Mouse (Mus musculus): ENCODE data around the gene E2f7.
A peak's percentile ranks its signal among the peaks of the same experiment; 100 is the strongest.
"Not testable (repeated sequence)": the region's sequence is repeated elsewhere in the genome, so short reads cannot be mapped to it uniquely, and the experiment has no call there.

E2f7 gene

DNA sequence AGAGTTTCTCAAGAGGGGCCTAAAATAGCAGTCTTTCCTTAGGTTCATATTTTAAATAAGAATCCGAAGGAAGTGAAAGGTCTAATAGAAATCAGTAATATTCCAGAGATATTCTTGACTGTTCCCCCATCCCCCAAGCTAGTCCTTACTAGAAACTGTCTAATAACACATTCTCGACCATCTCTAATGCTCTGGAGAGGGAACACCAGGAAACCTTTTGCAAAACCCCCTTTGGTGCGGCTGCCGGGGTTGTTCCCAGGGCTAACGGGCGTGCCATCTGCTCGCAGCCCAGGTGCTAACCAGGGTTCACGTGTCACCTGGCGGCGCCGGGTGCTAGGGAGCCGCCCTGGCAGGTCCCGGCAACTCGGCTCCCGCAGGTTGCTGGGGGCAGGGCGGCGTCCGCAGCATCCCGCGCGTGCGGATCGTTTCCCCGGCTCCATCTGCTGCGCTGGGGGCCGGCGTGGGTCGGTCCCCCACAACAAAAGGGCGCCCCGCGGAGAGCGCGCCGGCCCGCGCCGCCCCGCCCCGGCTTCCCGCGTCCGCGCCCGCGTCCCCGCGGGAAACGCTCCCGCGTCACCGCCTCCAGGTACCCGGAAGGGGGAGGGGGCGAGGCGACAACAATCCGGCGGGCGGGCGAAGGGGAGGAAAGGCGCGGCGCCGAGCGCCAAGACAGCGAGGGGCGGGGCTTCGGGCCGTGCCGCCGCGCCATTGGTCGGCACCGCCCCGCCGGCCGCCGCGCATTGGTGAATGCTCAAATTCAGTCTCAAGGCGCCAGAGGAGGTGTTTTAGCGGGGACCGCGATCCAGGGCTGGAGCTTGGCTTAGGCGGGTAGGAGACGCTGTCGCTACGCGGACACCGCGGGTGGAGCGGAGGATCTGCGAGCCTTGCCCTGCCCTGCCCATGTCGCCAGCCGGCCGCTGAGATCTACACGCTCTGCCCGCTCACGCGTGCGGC, at the start of gene E2f7:
TSS of gene E2f7 (plus strand) at position 754 of the 954 bp plus-strand sequence.
- DNase-seq (ENCODE audit: low spot score): peak; percentile 85

DNA sequence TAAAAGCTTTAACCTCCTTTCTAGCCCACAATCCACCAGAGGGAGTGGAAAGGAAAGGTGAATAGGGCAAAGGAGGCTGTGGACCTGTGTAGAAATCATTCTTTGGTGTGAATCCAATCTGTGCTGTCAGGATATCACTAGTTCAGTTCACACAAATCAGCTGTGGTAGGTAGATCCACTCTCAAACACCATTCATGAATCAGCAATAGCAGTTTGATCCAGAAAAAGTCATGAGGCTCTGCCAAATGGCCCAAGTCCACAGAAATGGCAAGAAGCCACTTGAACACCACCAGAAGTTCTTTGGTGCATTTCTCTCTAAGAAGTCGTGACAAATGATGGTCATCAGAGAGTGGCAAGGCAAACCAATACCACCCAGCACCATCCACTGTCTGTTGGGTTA, 44.0 kb upstream of the E2f7 start:
- no peak for DNase-seq (ENCODE audit: low spot score)

DNA sequence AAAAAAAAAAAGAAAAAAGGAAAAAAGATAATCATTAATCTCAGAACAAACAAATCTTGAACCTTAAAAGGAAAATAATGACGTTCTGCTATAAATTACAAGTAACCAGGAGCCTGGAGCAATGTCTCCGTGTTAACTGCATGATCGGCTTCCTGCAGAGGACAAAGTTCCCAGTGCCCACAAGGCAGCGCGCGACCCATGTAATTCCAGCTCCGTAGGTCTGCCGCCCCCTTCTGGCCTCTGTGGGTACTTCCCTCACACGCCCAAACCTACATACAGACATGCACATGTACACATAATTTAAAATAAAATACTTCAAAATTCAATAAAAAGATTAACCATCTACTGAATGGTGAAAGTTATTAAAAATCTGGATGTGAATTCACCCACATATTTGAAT, 39.6 kb upstream of the E2f7 start:
- DNase-seq (ENCODE audit: low spot score): no peak

DNA sequence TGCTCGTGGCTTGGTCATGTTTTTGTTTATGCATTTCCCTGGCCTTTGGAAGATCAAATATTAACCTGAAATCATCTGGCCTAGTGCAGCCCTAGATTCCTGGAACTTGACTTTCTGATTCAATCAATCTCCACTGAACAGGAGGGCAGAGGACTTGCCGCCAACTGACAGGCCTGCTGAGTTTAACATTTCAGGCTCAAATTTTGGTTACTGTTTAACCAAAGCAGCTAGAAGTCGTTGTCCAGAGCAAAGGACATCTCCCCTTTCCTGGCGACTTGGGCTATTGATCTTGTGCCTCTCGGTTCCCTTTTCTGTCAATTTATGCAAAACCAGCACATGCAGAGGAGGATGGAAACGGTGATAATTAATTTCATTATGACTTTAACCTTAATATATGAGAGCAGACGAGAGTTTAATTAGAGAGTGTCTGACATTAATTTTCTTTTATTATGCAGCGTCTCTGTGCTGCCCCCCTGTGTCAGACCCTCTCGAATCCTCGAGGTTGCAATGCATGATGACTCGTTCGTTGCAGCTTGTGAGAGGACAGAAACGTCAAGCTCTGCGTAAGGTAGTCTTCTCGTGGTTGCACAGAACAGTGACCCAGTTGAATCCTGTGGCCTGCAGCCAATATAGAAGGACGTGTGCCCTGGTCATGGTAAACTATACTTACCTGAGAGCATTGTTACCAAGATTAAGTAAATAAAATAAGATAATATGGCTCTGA, 37.7 kb upstream of the E2f7 start:
- peak; percentile 6 for DNase-seq (ENCODE audit: low spot score)

DNA sequence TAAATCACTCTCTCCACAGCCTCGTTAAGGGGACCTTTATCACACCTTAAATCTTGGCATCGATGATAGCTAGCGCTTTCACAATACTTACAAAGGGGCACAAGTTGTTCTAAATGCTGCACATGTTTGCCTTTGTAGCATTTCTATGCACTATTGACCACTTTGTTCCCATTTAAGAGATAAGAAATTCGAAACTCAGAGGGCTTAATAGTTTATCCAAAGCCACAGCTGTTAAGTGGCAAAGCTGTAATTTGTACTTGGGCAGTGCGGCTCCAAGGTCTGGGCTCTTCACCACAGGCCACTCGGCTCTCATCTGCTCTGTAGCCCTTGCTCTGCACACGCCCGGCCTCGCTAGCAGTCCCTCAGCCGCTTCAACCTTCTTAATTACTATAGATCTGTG, 28.4 kb upstream of the E2f7 start:
- no peak for DNase-seq (ENCODE audit: low spot score)

DNA sequence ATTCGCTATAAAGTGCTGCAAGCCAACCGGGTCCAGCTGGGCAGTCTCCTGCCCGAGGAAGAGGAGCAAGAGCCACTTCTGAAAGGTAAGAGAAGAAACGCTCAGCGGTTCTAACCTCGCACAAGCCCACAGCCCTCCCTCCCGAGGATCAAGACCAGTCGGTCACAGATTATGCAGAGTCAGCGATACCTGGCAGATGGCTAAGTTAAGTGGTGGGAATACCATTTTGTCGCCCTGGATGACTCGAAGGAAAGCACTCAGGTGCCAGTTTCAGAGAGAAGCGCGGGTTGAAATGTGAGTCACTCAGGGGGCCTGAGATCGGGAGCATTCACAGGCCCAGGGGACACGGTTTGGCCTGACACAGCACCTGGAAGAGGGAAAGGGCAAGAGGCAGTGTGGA, 18.8 kb upstream of the E2f7 start:
- no peak for DNase-seq (ENCODE audit: low spot score)

DNA sequence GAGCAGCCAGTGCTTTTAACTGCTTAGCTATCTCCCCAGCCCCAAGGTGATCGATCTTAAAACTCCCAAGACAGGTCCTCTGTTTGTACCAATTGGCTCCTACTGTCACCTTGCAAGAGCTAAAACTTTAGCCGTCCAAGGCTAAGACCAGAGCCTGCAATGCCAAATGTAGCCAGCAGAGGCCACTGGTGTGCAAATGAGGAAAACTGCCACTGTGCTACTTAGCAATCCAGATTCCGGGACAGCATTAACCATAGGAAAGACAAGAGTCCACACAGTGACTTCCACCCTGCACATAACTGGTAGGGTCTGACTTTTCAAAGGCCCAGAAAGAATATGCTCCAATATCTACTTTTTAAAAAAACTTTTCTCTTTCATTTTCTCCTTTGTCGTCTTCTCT, 17.4 kb upstream of the E2f7 start:
- no peak for DNase-seq (ENCODE audit: low spot score)

DNA sequence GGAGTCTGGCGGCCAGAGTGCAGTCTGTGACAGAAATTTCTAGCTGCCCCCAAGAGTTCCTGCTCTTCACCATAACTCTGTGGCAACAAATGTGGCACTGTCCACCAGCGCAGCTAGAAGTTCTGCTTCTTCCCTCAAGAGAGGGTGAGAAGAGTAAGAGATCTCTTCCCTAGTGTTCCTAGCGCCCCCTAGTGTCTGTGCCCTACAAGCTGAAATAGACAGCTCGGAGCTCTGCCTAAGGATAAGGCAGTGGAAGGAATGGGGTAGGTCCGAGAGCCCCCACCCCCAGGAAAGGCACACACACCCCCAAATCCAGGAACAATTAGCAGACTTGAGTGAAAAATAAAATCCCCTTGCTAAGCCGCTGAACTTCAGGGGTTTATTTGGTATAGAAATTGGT, 11.9 kb upstream of the E2f7 start:
- DNase-seq (ENCODE audit: low spot score): peak; percentile 83

DNA sequence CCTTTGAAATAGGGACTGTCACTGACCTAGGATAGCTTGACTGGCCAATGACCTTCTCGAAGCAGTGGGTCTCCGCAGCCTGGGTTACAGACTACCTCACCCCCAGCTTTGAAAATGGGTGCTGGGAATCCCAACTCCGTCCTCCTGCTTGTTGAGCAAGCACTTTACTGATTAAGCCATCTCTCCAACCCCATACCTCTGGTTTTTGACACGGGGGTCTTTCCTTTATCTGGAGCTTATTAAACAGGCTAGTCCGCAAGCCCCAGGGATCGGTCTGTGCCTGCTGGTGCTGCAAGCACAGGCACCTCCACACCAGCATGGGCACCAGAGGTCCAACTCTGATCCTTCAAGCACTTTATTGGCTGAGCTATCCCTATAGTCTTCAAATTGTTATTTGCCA, 1.5 kb upstream of the E2f7 start:
- no peak for DNase-seq (ENCODE audit: low spot score)

DNA sequence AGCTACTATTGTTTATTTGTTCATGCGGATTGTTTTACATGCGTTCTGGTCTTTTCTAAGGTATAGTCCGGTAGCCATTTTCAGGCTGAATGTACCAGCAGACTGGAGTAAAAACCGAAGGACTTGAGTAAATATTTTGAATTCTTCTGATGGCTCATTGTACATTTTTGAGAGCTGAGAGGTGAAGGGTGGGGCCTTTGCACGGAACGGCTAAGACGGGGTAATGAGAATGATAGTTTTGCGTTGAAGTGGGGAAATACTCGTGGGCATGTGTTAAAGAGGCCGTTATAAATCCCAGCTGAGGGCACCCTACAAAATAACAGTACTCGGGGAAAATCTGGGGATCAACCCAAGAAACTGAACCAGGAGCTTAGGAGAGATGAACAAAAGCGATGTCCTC, 1.1 kb upstream of the E2f7 start:
- no peak for DNase-seq (ENCODE audit: low spot score)

DNA sequence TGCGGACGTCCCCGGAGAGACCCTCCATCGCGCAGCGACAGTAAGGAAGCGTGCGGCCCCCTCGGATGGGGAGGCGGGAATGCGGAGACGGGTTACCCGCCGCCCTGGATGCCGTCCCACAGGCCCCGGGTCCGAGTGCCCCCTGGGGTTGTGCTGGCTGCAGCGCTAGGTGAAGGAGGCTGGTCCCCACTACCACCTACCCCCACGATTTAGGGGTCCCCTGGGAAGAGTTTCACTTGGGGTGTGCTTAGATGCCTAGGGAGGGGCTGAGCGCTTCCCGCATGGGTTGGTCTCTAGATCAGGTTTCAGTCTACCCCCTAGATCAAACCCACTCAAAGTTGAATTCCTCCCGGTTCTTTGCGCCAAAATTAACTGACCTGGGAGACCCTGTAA, 397 bp downstream of the E2f7 start:
- DNase-seq (ENCODE audit: low spot score): no peak

DNA sequence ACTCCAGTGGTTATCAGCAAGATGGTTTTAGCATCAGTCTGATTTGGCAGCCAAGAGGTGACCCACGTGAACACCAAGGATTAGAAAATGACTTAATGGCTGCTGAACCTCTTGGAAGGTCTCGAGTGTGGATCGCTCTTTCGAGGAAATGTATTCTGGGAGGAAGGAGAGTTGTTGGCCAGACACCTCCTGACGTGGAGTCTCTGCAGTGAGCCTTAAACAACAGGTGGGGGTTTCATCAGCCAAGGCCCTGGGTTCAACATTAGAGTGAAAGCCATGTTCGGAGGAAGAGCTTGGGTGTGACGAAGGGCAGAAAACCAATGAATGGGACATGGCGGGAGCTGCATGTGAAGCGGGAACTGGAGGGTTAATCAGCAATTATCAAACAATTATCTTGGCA, 3.8 kb downstream of the E2f7 start:
- DNase-seq (ENCODE audit: low spot score): no peak

DNA sequence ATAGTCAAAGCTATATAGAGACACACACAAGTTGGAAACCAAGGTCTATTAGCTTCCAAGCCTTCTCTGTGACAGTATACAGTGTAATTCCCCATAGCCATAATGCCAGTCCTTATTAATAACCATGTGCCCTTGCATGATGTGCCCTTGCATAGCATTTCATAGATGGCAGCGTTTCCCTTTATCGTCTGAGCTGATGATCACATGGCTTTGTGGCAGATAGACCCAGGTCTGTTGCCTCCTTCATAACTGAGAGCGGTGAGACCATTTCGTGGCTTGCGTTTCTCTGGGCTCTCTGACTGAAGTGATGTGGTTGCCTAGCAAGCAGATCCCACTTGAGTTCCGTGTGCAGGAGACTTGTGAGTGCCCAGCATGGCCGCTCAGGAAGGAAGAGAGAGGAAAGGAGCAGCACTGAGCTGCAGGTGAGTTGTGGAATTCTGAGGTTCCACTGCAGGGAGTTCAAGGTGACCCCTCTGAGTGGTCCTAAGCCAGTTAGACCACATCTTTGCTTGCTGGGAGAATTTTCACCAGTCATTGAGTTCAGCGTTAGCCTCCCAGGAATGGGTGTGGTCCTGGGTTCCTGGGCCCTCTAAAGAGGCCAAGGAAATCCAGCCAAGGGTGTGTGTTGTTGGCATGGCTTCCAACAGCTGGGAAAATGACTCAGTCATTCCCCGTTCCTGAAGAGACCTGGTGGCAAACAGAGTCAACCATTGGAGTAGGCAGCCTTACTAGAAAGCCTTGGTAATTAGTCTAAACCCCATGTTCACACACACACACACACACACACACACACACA, 4.5 kb downstream of the E2f7 start:
- DNase-seq (ENCODE audit: low spot score): no peak

DNA sequence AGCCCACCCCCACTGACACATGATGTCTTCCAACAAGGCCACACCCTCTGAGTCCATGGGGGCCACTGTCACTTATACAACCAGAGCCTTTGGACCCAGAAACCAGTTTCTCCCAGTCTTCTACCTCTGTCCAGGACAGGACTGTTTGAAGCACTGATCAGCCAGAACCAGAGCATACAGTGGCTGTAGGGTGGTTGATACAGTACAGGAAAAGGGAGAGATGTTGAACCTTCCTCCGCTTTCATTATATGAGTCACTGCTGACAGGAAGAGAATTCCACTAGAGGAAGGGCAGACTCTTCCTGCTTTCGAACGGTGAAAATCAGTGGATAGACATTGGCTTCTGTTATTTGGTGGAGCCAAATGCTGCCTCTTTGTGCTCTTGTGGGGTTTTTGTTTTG, 7.6 kb downstream of the E2f7 start:
- no peak for DNase-seq (ENCODE audit: low spot score)

DNA sequence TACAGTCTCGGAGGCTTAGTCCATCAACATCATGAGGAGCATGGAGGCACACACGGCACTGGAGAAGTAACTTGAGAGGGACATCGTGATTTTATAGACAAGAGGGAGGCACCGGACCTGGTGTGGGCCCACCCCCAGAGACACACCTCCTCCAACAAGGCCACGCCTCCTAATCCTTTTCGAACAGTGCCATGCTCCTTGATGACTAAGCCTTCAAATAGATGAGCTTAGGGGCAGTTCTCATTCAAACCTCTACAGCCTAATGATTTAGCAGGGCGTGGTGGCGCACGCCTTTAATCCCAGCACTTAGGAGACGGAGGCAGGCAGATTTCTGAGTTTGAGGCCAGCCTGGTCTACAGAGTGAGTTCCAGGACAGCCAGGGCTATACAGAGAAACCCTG, 10.3 kb downstream of the E2f7 start:
- no peak for DNase-seq (ENCODE audit: low spot score)

DNA sequence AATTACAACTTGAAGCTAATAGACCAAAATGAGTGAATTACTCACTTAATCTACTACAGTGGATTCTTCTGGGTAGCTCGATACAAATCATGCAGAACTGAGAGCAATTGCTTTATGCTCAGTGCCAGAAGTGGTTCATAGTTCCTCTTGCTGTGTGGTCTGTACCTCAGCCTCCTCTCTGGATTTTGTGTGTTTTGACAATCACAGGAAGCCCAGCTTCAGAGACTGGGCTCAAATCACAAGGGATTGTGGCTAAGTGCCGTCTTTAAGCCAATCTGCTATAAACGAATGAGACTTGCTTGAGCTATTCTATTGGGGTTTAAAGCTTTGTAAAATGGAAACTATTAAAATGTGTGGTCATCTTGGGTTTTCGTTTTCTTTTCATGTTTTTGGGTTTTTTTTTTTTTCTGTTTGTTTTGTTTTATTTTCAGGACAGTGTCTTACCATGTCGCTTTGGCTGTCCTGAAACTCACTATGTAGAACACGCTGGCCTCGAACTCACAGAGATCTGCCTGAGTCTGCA, 11.1 kb downstream of the E2f7 start:
- DNase-seq (ENCODE audit: low spot score): no peak

DNA sequence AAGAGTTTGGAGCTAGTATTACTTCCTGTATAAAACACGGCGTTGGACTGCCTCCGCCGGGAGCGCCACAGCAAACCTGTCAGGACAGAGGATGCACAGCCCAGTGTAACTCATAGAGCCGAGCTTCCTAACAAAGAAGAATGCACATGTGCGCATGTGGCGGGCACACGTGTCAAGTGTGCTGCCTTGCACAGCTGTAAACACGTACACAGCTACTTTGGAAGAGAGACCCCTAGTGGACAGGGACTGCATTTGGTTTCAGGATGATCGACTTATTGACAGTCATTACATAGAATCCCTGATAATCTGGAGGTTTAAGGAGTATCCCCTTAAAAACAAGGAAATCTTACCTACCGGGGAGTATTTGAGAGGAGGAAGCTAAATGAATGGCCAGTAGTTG, 15.3 kb downstream of the E2f7 start:
- not testable (repeated sequence) for DNase-seq (ENCODE audit: low spot score)

DNA sequence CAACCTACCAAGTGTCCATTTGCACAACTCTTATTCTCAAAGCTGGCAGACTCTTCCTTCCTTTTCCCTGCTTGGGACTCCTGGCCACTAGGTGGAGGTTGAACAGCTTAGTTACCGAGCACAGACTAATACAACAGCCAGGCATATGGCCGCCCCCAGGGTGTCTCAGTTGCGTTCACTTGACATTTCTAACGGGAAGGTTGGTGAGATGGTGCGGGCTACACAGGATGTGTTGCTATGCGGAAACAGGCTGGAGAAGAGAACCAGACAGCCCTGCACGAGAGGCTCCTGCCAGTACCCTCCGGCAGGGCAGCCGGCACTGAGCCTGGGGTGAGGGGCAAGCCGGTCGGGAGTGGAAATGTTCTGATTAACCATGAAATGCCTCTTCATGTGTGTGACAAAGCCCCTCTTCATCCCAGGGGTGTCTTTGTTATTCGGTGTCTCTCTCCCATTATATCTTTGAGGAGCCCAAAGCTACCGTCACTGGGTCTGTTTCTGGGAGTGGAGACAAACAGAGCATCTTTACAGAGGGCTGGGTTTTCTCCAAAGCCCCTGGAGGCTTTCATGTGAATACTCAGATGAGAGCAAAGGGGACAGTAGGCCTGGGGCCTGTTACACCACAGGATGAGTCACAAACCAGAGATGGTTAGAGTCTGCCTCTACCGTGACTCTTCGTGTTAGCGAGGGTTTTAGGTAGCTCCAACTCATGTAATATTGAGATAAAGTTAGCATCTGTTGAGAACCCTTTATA, 17.1 kb downstream of the E2f7 start:
- no peak for DNase-seq (ENCODE audit: low spot score)

DNA sequence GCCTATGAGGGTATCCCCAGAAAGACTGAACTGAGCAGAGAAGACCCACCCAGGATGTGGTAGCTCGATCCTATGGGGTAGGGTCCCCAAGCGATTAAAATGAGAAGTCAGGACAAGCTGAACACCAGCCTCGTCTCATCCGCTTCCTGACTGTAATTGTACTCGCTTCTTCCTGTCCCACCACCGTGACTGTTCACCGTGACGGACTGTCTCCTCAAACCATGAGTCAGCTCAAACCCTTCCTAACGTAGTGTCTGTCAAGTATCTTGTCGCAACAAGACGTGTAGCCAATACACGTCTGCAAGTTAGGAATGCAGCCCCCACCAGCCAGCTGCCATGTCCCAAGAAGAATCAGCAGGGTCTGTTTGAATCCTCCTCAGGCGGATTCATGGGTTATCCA, 18.2 kb downstream of the E2f7 start:
- no peak for DNase-seq (ENCODE audit: low spot score)

DNA sequence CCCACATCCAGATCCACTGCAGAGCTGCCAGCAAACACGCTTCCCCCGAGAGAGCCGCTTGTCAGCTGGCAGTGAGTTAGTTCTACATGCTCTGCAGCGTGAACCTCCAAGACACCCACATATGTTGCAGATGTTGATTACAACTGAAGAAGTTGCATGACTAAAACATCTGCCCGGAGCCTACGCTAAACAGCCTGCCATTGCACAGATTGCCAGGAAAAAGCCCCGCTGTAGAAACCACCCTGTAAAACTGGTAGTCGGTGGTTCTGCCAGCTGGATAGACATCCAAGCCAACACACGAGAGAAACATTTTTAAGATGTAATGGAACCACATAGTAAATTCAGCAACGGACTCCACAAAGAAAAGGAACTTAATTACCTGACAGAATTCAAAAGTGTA, 24.3 kb downstream of the E2f7 start:
- DNase-seq (ENCODE audit: low spot score): peak; percentile 25

DNA sequence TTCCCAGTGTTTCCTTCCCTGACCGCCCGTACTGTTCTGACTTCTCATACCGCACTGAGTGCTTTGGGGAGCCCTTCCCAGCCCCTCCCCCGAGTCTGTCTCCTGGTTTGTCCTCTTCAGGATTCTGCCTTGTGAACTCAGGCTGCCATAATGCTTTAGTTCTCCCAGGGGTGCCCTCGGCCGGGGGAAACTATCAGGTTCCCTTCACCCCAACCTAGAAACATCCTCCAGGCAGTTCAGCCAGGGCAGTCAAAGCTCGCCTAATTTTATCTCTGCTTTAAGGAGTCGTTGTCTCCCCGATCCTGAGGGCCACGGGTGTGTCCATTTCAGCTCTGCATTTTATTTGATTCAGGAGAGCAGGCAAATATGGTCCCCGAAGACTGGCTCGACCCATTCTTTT, 28.0 kb downstream of the E2f7 start:
- no peak for DNase-seq (ENCODE audit: low spot score)

DNA sequence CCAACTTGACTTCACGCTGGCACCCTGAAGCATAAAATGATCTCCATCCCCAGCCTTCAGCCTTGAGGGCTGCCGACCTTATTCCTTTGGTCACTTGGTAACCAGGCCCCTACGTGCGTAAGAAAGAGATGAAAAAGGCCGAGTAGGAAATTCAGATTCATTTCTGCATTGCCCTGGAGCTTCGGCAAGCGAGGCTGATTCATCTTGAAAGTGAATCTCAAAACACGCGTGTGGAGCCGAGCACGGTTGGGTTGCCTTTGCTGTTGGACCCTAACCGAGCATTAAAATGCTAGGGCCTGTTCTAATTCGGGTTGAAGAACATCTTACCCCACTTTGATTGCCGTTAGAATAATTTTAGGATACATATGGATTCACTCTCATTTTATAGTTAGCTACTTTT, 28.6 kb downstream of the E2f7 start:
- DNase-seq (ENCODE audit: low spot score): no peak
